Mouse (Mus musculus) layer of hippocampus, postnatal 36 days (tissue): Measurements from ENCODE around the gene Acr. TPM values are rescaled to one million over a fixed set of nuclear protein-coding genes. Genes with fewer than 3 reads are reported as not detected.
A peak's percentile ranks its signal among the peaks of the same experiment; 100 is the strongest.

Experiments
- DNase-seq, 2 experiments: peaks; one replicate each; pipeline ENCODE4 v3.0.0; 2022
- total RNA-seq, 2 experiments: library from RNA; stranded (reverse); gene quantifications; 2 replicates each; pipeline ENCODE4 v1.2.3; 2021

Acr gene
- total RNA-seq, 2 experiments from 2014 or later = 0.91 to 1.2 TPM

GRCm38 (mm10) chr15:89548837-89549236 lies 19.3 kb upstream of the Acr start:
- peak; percentile 52 to 62 for DNase-seq

DNA sequence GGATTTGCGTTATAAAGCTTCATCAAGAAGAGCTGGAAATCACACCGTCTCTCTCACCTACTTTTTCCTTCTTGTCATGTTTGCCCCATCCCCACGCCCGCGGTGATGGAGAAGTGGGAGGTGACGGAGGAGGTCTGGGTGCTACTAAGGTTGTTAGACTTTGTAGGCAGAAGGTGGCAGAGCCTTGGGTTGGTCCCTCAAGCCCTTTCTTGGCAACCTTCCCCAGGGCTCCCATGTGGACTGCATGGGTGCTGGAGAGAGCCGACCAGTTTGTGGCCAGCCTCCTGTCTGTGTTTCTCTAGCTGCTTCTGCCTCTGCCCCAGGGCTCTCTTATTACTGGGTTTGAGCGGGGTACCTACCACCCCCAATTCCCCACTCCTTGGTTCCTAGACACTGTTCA lies 17.6 kb upstream of the Acr start:
- DNase-seq = no peak

GRCm38 (mm10) chr15:89551733-89552132 lies 16.4 kb upstream of the Acr start:
- no peak for DNase-seq

GRCm38 (mm10) chr15:89555591-89555990 lies 12.5 kb upstream of the Acr start:
- DNase-seq = no peak

- DNase-seq = no peak
These were observed 11.5 kb upstream of the Acr start for GRCm38 (mm10) chr15:89556401-89557178.

DNA sequence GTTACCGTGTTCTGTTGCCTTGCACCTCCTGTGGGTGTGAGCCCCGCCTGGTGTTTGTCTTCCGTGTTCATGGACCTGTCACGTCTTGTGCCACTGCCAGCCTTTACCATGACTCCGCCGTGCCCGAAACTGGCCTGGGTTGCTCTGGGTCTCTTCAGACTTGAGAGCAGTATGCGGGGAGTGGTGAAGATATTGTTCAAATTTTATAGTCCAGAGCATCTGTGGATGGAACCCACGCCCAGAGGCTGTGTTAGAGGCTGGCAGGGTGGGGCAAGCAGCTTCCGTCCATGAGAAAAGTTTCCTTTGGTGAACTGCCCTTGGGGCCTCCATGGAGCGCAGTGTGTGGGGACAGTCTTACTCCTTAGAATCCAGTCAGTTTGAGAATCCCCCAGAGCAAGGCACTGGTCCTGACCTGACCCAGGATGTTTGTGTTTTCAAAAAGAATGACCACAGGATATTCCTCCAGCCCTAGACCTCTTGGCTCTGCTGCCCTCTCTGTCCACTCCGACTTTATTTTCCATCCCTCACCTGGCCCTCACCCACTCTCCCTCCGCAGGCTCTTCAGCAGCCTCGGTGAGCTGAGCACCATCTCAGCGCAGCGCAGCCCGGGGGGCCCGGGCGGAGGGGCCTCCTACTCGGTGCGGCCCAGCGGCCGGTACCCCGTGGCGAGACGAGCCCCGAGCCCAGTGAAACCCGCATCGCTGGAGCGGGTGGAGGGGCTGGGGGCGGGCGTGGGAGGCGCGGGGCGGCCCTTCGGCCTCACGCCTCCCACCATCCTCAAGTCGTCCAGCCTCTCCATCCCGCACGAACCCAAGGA lies 10.7 kb upstream of the Acr start:
- no peak for DNase-seq

DNA sequence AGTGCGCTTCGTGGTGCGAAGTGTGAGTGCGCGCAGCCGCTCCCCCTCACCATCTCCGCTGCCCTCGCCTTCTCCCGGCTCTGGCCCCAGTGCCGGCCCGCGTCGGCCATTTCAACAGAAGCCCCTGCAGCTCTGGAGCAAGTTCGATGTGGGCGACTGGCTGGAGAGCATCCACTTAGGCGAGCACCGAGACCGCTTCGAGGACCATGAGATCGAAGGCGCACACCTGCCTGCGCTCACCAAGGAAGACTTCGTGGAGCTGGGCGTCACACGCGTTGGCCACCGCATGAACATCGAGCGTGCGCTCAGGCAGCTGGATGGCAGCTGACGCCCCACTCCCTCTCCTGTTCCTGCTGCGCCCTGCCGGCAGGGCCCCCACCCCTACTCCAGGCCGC lies 10.1 kb upstream of the Acr start:
- no peak for DNase-seq

GRCm38 (mm10) chr15:89559202-89559731 lies 8.9 kb upstream of the Acr start:
- DNase-seq = no peak

GRCm38 (mm10) chr15:89572147-89572546 lies 4.0 kb downstream of the Acr start:
- no peak for DNase-seq

GRCm38 (mm10) chr15:89582494-89582893 lies 14.4 kb downstream of the Acr start:
- DNase-seq = no peak

DNA sequence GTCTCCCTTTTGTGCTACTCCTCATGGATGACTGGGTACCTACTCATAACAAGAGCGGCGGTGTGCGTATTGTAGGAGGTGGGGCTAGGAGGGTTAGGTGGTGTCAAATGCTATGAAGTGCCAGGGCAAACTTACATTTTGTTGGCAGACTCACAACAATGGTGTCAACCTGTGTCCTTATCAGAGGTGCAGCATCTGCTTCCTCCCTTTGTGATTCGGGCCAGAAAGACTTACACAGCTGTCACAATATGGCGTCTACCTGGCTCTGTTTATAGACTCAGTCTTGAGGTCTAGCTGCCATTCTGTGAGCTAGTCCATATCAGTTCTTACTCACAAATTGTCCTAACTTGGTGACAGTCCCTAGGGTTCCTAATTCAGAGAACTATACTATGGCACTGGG lies 17.0 kb downstream of the Acr start:
- DNase-seq = no peak

- DNase-seq = no peak
These were observed 17.5 kb downstream of the Acr start for GRCm38 (mm10) chr15:89585631-89586030.

DNA sequence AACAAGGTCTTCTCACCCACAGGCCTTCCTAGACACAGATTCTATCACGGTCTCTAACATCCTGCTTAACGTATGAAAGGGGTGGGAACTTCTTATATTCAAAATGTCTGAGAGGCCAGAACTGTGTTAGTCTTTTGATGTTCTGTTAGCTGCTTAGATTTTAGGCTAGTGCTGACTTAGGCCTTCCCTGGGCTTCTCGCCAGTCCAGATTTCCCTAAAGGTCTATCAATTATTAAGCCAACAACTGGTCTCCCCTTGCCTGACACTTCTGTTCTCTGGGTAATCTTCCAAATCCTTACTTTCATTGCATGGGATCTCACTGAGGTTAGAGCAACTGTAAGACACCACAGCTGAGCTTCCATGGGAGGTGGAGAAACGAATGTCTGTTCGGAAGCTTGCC lies 21.0 kb downstream of the Acr start:
- no peak for DNase-seq

DNA sequence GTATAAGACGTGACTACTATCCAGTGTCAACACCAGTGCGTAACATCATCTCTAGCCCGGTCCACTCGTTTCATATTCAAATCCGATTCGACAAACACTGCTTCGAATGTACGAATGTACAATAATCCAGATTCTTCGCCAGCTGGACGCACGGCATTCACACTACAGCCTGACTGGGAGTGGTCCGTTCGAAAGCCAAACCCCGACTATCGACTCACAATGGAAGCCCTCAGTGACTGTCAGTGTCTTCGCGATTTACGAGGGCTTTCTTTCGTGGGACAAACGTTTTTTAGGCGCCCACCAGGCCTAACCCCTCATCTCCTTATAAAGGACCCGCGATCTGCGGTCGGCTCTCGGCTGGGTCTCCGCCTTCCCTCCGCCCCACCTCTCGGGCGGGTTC lies 23.2 kb downstream of the Acr start:
- no peak for DNase-seq

DNA sequence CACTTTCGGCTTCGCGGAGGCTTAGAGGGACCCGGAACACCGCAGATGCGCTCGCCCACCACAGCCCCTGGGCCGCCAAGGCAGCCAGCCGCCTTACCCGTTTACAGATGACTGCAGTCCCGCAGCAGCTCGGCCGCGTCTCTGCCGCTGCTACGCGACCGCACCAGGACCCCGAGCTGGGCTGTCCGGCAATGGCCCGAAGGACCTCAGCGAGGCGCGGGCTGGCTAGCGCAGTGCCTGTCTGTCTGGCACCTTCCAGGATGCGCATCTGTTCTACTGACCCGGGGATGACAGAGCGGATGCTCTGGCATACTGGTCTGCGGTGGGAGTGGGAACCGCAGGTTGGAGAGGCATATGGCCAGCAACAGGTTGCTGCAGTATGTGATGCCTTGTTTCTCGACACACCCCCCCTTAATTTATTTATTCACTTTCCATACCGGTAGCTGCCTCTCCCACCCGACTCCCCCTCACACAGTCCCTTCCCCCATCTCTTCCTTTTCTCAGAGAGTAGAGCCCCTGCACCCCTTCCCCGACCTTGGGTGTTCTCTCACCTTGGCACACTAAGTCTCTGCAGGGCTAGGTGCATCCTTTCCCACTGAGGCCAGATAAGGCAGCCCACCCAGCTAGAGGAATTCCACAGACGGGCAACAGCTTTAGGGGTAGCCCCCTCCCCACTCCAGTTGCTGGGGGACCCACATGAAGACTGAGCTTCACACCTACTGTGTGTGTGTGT lies 23.8 kb downstream of the Acr start, which contains the start of gene Rabl2:
Gene Rabl2, minus strand, starts transcription at position 201 of the 733 bp plus-strand sequence.
- DNase-seq = peak; percentile 77 to 83

- DNase-seq = no peak
These were observed 24.4 kb downstream of the Acr start for GRCm38 (mm10) chr15:89592548-89592947.

- no peak for DNase-seq
These were observed 37.9 kb downstream of the Acr start for GRCm38 (mm10) chr15:89605822-89606570.

DNA sequence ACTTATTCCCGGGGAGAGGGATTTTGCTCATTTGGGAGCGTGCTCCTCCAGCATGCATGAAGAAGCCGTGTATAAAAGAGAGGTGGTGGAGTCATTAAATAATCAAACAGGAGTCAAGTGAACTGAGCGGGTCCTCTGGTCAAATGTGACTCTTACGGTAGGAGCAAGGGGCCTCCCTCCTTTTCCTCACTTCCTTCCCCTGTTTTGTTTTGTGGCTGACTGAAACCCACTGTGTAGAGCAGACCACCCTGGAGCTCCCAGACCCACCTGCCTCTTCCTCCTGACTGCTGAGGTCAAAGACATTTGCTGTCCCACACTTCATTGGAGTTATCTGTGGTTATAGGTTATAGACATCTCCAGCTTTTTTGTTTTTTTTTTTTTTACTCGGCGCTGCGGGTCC lies 39.4 kb downstream of the Acr start:
- no peak for DNase-seq

DNA sequence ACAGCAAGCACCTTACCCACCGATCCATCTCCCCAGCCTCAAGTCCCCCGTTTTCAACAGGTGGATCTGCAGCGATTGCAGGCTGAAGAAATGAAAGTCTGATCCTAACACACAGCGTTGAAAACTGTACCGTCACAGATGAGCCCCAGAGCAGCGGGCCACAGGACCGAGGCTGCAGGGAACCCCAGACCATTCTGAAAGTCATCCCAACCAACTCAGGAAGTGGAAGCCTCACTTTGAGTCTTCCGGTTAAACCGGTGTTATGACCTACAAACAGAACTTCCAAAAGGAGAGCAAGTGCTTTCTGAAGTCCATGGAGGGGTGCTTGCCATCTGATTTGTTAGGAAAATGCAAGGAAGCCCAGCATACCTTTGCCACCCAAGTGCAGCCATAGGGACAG lies 39.8 kb downstream of the Acr start:
- no peak for DNase-seq

DNA sequence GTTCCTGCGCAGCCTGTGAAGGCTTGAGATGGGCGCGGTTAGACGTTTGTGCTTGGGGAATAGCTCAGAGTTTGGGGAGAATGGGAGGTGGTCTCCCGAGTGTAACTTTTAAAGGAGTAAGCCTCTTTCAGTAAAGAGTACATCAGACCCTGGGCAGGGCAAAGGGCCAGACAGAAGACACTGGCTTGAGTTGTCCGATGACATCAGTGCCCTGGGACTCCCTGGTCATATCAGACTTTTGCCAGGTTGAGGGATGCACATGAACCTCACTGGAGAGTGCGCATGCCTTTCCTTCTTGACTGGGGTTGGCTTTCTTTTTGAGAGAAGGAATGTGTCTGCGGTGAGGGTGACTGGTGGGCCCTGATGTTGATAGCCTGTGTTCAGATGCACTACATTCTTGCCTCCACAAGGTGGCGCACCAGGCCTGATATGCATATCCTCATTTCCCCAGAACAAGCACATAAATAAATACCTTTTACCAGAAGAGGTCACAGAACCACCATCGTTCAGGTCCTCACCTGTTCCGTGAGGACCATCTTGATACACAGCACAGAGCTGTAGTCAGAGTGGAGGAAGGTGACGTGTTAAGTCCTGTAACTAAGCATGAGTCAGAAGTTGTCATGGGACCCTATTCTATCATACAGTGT lies 54.3 kb downstream of the Acr start:
- peak; percentile 32 to 53 for DNase-seq

GRCm38 (mm10) chr15:89622959-89623625 lies 55.0 kb downstream of the Acr start:
- DNase-seq = no peak
